Comparison of ENCODE assay signal across 8 mouse cellular contexts in genomic region chr13:29985101-29985854, GRCm38 (mm10). TPM values are rescaled to one million over a fixed set of nuclear protein-coding genes. Genes with fewer than 3 reads are reported as not detected.
A peak's percentile ranks its signal among the peaks of the same experiment; 100 is the strongest.
DNase-seq lines count a peak whose midpoint lies in the region; ATAC-seq lines count a peak whose summit lies in the region.

No protein-coding gene starts in this region.

- no peaks in the 10 kb centered on the region for H3K9me3 ChIP-seq in hindbrain, embryonic 16.5 days (ENCODE audit: control insufficient read depth, low read length)
- no peaks in the 10 kb centered on the region for H3K9me3 ChIP-seq in midbrain, embryonic 11.5 days (ENCODE audit: control insufficient read depth, low read length)

- H3K36me3 ChIP-seq in hindbrain, embryonic 16.5 days (ENCODE audit: control insufficient read depth, insufficient read depth, low read length) = no peaks in the 10 kb centered on the region
- H3K36me3 ChIP-seq in midbrain, embryonic 11.5 days (ENCODE audit: control insufficient read depth, insufficient read depth, low read length) = no peaks in the 10 kb centered on the region

- H3K4me3 ChIP-seq in hindbrain, embryonic 16.5 days (ENCODE audit: low read length) = peak overlapping the region; percentile 98
- peak overlapping the region; percentile 96 for H3K4me3 ChIP-seq in midbrain, embryonic 11.5 days (ENCODE audit: low read depth, low read length)

- no peaks in the 10 kb centered on the region for H3K27me3 ChIP-seq in hindbrain, embryonic 16.5 days (replicated peaks; ENCODE audit: control insufficient read depth, insufficient read depth, low read length)
- no peaks in the 10 kb centered on the region for H3K27me3 ChIP-seq in midbrain, embryonic 11.5 days (ENCODE audit: control insufficient read depth, insufficient read depth, low read length)

- WGBS in hindbrain, embryonic 16.5 days = under 1% methylated on average over 56 of the region's 62 CpGs
- WGBS in midbrain, embryonic 11.5 days = under 1% methylated on average over 60 of the region's 62 CpGs

- peak overlapping the region; percentile 96 for H3K9ac ChIP-seq in hindbrain, embryonic 16.5 days (ENCODE audit: low read depth, low read length)
- H3K9ac ChIP-seq in midbrain, embryonic 11.5 days (ENCODE audit: low read length) = peak overlapping the region; percentile 100

- H3K4me2 ChIP-seq in hindbrain, embryonic 16.5 days (ENCODE audit: low read length) = peak overlapping the region; percentile 95
- peak overlapping the region; percentile 69 for H3K4me2 ChIP-seq in midbrain, embryonic 11.5 days

- peak; percentile 53 for DNase-seq in Muller cell, postnatal 12 days (ENCODE audit: inconsistent ontology term)
- DNase-seq in cerebellum, adult 18-20 months = peak; percentile 30 to 48
- peak; percentile 40 to 51 for DNase-seq in frontal cortex, postnatal 10 days (ENCODE audit: low spot score in 2 of 2)
- peak; percentile 18 to 22 for DNase-seq in left cerebral cortex, postnatal 14 days (ENCODE audit: low spot score in 2 of 2)
- DNase-seq in midbrain, embryonic 11.5 days (ENCODE audit: low spot score, missing footprints) = no peak
- peak; percentile 62 to 70 for DNase-seq in spleen, postnatal 10 days (ENCODE audit: low spot score in 2 of 2)

- intact Hi-C loops in left cerebral cortex, postnatal 14 days (cut with DNase I) = loop anchor here (2.0 to 10.0 kb wide), 2 partner anchors 100 to 270 kb away; no protein-coding TSS in a partner anchor

- H3K4me1 ChIP-seq in hindbrain, embryonic 16.5 days (ENCODE audit: control insufficient read depth, insufficient read depth, low read depth, low read length) = peaks cover 7% of the 10 kb centered on the region
- peaks cover 10% of the 10 kb centered on the region; the same call in 1 of the 2 replicates for H3K4me1 ChIP-seq in midbrain, embryonic 11.5 days (ENCODE audit: control insufficient read depth, insufficient read depth, low read length)

- no peak for ATAC-seq in hindbrain, embryonic 16.5 days
- peak; percentile 3; the same call in 1 of the 2 replicates for ATAC-seq in midbrain, embryonic 11.5 days (ENCODE audit: low FRiP score)
- ATAC-seq in monocyte, adult 5-6 weeks (replicated peaks; ENCODE audit: insufficient number of reproducible peaks, low FRiP score, low TSS enrichment, poor library complexity, severe bottlenecking) = no peak

- H3K27ac ChIP-seq in hindbrain, embryonic 16.5 days (ENCODE audit: low read depth, low read length) = peak overlapping the region; percentile 91
- peak overlapping the region; percentile 92 for H3K27ac ChIP-seq in midbrain, embryonic 11.5 days (ENCODE audit: low read depth, low read length)

RNA-seq across cellular contexts. Expression of gene E2f3, which starts 0.6 kb away (rescaled TPM):
- polyA plus RNA-seq in hindbrain, embryonic 16.5 days (2015; fragmentation: Nextera tagmentation; extraction: Ambion mirVana) = 4.2 and 5.7 TPM in 2 replicates
- total RNA-seq in left cerebral cortex, postnatal 14 days (2021) = 10 to 100 TPM; 18.7 to 19.2 TPM
- polyA plus RNA-seq in midbrain, embryonic 11.5 days (2014; fragmentation: Nextera tagmentation; extraction: Ambion mirVana) = 16.5 and 17.7 TPM in 2 replicates
- 2.8 to 3.4 TPM (median 3.0 TPM) in 3 replicates for total RNA-seq in monocyte, adult 5-6 weeks (2017)
